Mouse (Mus musculus) neural tube, embryonic 15.5 days (tissue): ENCODE data around the gene Cmas. TPM values are rescaled to one million over a fixed set of nuclear protein-coding genes. Genes with fewer than 3 reads are reported as not detected.

Experiments
- ATAC-seq: fragments of 200-750 bp; cut with Nextera tagmentation; 2 replicates; pipeline ENCODE4 v1.8.0; 2017; ENCODE audit warnings: mild to moderate bottlenecking, moderate TSS enrichment, moderate library complexity; ENCODE audit not compliant: low FRiP score
- H3K27ac ChIP-seq: fragments of 300-500 bp; sonication (generic); replicated peaks from 2 replicates; pipeline ENCODE4 v1.5.1; 2015; ENCODE audit warnings: mild to moderate bottlenecking, inconsistent platforms
- H3K27me3 ChIP-seq: fragments of 300-500 bp; sonication (generic); replicated peaks from 2 replicates; pipeline ENCODE4 v1.6.1; 2015; ENCODE audit warnings: inconsistent platforms
- H3K36me3 ChIP-seq: fragments of 300-500 bp; sonication (generic); 2 replicates; pipeline ENCODE4 v1.6.1; 2015; ENCODE audit warnings: inconsistent platforms
- H3K4me1 ChIP-seq: fragments of 300-500 bp; sonication (generic); 2 replicates; pipeline ENCODE4 v1.6.1; 2015; ENCODE audit warnings: inconsistent platforms
- H3K4me2 ChIP-seq: fragments of 300-500 bp; sonication (generic); 2 replicates; pipeline ENCODE4 v1.6.1; 2015; ENCODE audit warnings: inconsistent platforms, mild to moderate bottlenecking, moderate library complexity
- H3K4me3 ChIP-seq: fragments of 300-500 bp; sonication (generic); replicated peaks from 2 replicates; pipeline ENCODE4 v1.5.1; 2015; ENCODE audit warnings: mild to moderate bottlenecking, inconsistent platforms
- H3K9ac ChIP-seq: fragments of 300-500 bp; sonication (generic); replicated peaks from 2 replicates; pipeline ENCODE4 v1.6.1; 2015; ENCODE audit warnings: mild to moderate bottlenecking, inconsistent platforms
- H3K9me3 ChIP-seq: fragments of 300-500 bp; sonication (generic); replicated peaks from 2 replicates; pipeline ENCODE4 v1.6.1; 2016; ENCODE audit warnings: inconsistent platforms
- WGBS: fragments of 180-500 bp; shearing (Covaris S2); methylation state at CpG from one replicate; pipeline ENCODE4 v1.1.7; 2015; ENCODE audit warnings: mixed read lengths; 5-methylcytosine and 5-hydroxymethylcytosine counted together
- polyA plus RNA-seq: library from polyadenylated mRNA; unstranded; fragments of >200 nt; fragmentation: Nextera tagmentation; extraction: Ambion mirVana; gene quantifications from 2 replicates; pipeline ENCODE4 v1.2.1, GENCODE M21; 2015

Cmas gene
- polyA plus RNA-seq, 1 experiment from 2014 or later = 177 TPM

GRCm38 (mm10) chr6:142779812-142780573, 23.5 kb downstream of the Cmas start:
- 63% methylated on average over 14 of the region's 14 CpGs for WGBS
- 0 out of 2 replicates have a peak, but pooled peaks have one; percentile 36 for ATAC-seq

GRCm38 (mm10) chr6:142780574-142781033, 24.1 kb downstream of the Cmas start:
- no peak for ATAC-seq
- Histone ChIP-seq H3K36me3 (peaks cover 7% of the 10 kb centered on the region; the same call in 1 of the 2 replicates), H3K4me1 (peaks cover 10% of the 10 kb centered on the region; the same call in 1 of the 2 replicates), H3K9me3 (no peaks in the 10 kb centered on the region), H3K4me3 (no peak overlapping the region), H3K27me3 (no peaks in the 10 kb centered on the region), H3K9ac (no peak overlapping the region), H3K4me2 (no peak overlapping the region), H3K27ac (no peak overlapping the region)
- WGBS = 63% methylated on average over 4 of the region's 4 CpGs

More at GRCm38 (mm10) chr6:142779812-142780573, 23.5 kb downstream of the Cmas start:
- Histone ChIP-seq H3K27me3 (no peaks in the 10 kb centered on the region), H3K27ac (no peak overlapping the region), H3K4me1 (peaks cover 10% of the 10 kb centered on the region; the same call in 1 of the 2 replicates), H3K4me2 (no peak overlapping the region), H3K4me3 (no peak overlapping the region), H3K9me3 (no peaks in the 10 kb centered on the region), H3K9ac (no peak overlapping the region), H3K36me3 (peaks cover 10% of the 10 kb centered on the region)

- Histone ChIP-seq H3K4me2 (no peak overlapping the region), H3K9me3 (no peaks in the 10 kb centered on the region), H3K27me3 (no peaks in the 10 kb centered on the region), H3K4me3 (no peak overlapping the region), H3K4me1 (peaks cover 10% of the 10 kb centered on the region; the same call in 1 of the 2 replicates), H3K9ac (no peak overlapping the region), H3K36me3 (peaks cover 4% of the 10 kb centered on the region; the same call in 1 of the 2 replicates), H3K27ac (no peak overlapping the region)
- 42% methylated on average over 7 of the region's 7 CpGs for WGBS
- ATAC-seq = no peak
Measured at GRCm38 (mm10) chr6:142781286-142781685, 24.8 kb downstream of the Cmas start.

- H3K4me2 ChIP-seq = no peak overlapping the region
- no peak overlapping the region for H3K27ac ChIP-seq
- H3K9ac ChIP-seq = no peak overlapping the region
- H3K9me3 ChIP-seq = no peaks in the 10 kb centered on the region
- 32% methylated on average over 4 of the region's 4 CpGs for WGBS
- H3K36me3 ChIP-seq = no peaks in the 10 kb centered on the region
- peaks cover 13% of the 10 kb centered on the region for H3K4me1 ChIP-seq
- ATAC-seq = no peak
- H3K4me3 ChIP-seq = no peak overlapping the region
- H3K27me3 ChIP-seq = no peaks in the 10 kb centered on the region
Measured at GRCm38 (mm10) chr6:142785343-142785742, 28.9 kb downstream of the Cmas start.

- Histone ChIP-seq H3K9me3 (no peaks in the 10 kb centered on the region), H3K4me3 (no peak overlapping the region), H3K4me2 (no peak overlapping the region), H3K27me3 (no peaks in the 10 kb centered on the region), H3K4me1 (peaks cover 8% of the 10 kb centered on the region), H3K36me3 (no peaks in the 10 kb centered on the region), H3K27ac (no peak overlapping the region), H3K9ac (no peak overlapping the region)
- ATAC-seq = no peak
- WGBS = 83% methylated on average over 21 of the region's 21 CpGs
Measured at GRCm38 (mm10) chr6:142786106-142786505, 29.6 kb downstream of the Cmas start.

- H3K4me1 ChIP-seq = peaks cover 19% of the 10 kb centered on the region
- WGBS = 50% methylated on average over 18 of the region's 18 CpGs
- H3K9ac ChIP-seq = no peak overlapping the region
- H3K27ac ChIP-seq = no peak overlapping the region
- H3K4me2 ChIP-seq = peak overlapping the region; percentile 17; the same call in 1 of the 2 replicates
- no peak overlapping the region for H3K4me3 ChIP-seq
- H3K27me3 ChIP-seq = no peaks in the 10 kb centered on the region
- H3K9me3 ChIP-seq = no peaks in the 10 kb centered on the region
- H3K36me3 ChIP-seq = no peaks in the 10 kb centered on the region
- peak; percentile 33; the same call in 1 of the 2 replicates for ATAC-seq
Measured at GRCm38 (mm10) chr6:142788042-142788987, 31.8 kb downstream of the Cmas start.

- peaks cover 24% of the 10 kb centered on the region for H3K4me1 ChIP-seq
- no peaks in the 10 kb centered on the region for H3K9me3 ChIP-seq
- WGBS = 83% methylated on average over 10 of the region's 10 CpGs
- ATAC-seq = no peak
- H3K4me2 ChIP-seq = no peak overlapping the region
- H3K36me3 ChIP-seq = no peaks in the 10 kb centered on the region
- H3K27ac ChIP-seq = no peak overlapping the region
- no peak overlapping the region for H3K9ac ChIP-seq
- H3K27me3 ChIP-seq = no peaks in the 10 kb centered on the region
- no peak overlapping the region for H3K4me3 ChIP-seq
Measured at GRCm38 (mm10) chr6:142789736-142790135, 33.2 kb downstream of the Cmas start.

- no peak overlapping the region for H3K27ac ChIP-seq
Measured at GRCm38 (mm10) chr6:142792241-142792968, 35.9 kb downstream of the Cmas start.

GRCm38 (mm10) chr6:142793468-142793867, 37.0 kb downstream of the Cmas start:
- no peak overlapping the region for H3K4me3 ChIP-seq
- peak overlapping the region; percentile 32 for H3K4me2 ChIP-seq
- no peaks in the 10 kb centered on the region for H3K36me3 ChIP-seq
- peaks cover 20% of the 10 kb centered on the region for H3K4me1 ChIP-seq
- 7% methylated on average over 7 of the region's 7 CpGs for WGBS
- ATAC-seq = peak; percentile 54
- no peaks in the 10 kb centered on the region for H3K9me3 ChIP-seq
- no peak overlapping the region for H3K9ac ChIP-seq
- no peak overlapping the region for H3K27ac ChIP-seq
- no peaks in the 10 kb centered on the region for H3K27me3 ChIP-seq

More at GRCm38 (mm10) chr6:142792241-142792968, 35.9 kb downstream of the Cmas start:
- 43% methylated on average over 13 of the region's 13 CpGs for WGBS
- Histone ChIP-seq H3K4me1 (peaks cover 24% of the 10 kb centered on the region), H3K27me3 (no peaks in the 10 kb centered on the region), H3K9ac (no peak overlapping the region), H3K36me3 (no peaks in the 10 kb centered on the region), H3K9me3 (no peaks in the 10 kb centered on the region), H3K4me2 (no peak overlapping the region), H3K4me3 (no peak overlapping the region)
- no peak for ATAC-seq

- Histone ChIP-seq H3K9ac (no peak overlapping the region), H3K9me3 (no peaks in the 10 kb centered on the region), H3K27me3 (no peaks in the 10 kb centered on the region), H3K4me2 (no peak overlapping the region), H3K27ac (no peak overlapping the region), H3K36me3 (no peaks in the 10 kb centered on the region), H3K4me3 (no peak overlapping the region), H3K4me1 (peaks cover 16% of the 10 kb centered on the region)
- WGBS = 86% methylated on average over 9 of the region's 9 CpGs
- ATAC-seq = no peak
Measured at GRCm38 (mm10) chr6:142795087-142795486, 38.6 kb downstream of the Cmas start.
